Mouse (Mus musculus) cerebellum, postnatal 4 days (tissue): ENCODE measurements around the gene Olfr738.

Source experiments
- DNase-seq, 2 experiments: peaks; one replicate each; pipeline ENCODE4 v3.0.0; 2022; ENCODE audit warnings: low spot score in 2 of 2, mixed read lengths in 1 of 2

Gene Olfr738

DNA sequence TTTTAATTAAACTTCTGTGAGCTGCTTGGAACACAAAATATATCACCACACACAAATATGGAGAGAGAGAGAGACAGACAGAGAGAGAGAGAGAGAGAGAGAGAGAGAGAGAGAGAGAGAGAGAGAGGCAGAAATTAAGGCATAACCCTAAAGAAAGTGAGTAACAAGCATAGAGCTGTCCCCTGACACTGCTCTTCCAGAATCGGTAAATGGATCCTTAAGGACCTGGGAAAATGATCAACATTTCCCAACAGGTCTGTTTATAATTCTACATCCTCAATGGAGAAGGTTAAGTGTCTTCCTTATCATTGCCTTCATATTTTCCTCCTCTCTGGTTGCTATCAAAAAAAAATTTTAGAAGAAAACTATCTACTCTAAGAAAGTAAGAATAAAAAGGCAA is at the start of gene Olfr738:
Gene Olfr738 (plus strand): TSS at position 301 of the 400 bp plus-strand sequence.
- DNase-seq = no peak

DNA sequence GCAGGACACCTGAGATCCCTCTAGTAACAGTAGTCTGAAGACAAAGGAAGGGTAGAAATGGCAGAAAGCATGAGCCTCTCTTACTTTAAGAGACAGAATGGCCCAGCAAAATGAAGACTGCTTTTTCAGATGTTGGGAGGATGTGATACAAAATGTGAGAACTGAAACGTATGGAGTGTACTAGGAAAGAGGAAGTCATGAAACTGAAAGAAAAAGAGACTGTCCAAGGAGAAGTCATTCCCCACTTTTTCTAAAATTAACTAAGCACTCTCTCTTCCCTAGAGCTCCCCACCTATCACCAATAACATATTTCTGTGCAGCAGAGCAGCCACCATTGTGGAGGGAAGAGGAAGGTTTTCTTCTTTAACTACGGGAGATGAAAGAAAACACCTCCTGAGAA is 49.8 kb upstream of the Olfr738 start, which contains the start of gene Tlr11:
Gene Tlr11 (plus strand): TSS at position 322 of the 400 bp plus-strand sequence.
- no peak for DNase-seq

DNA sequence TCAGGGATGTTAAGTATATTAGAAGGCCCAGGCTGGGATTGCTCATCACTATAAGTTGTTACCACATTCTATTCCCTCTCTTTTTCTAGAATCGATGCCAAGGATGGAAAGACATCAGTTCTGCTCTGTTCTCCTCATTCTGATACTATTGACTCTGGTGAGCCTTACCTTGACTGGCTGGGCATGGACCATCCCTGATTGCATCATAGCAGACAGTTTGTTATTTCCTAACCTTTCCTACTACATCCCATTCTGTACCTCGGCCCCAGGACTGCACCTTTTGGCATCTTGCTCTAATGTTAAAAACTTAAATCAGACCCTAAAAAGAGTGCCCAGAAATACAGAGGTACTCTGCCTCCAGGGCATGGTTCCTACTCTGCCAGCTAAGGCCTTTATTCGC is 46.9 kb upstream of the Olfr738 start:
- DNase-seq = no peak

DNA sequence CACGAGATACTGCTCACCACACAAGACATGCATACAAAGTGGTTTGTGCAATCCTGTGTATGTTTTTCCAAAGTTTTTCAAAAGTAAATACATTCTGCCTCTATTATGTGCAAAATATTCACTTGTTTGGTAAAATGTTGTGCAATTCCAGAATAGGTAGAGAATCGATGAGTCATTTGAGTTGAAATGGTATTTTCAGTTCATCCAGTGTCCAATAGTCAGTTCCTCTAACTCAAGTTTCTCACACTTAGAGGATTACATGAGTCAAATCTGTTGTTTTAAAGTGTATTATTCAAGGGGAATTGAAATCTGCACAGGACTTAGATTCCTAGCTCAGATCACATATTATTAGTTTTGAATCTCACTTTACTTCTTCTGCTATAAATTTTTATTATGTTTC is 43.8 kb upstream of the Olfr738 start:
- DNase-seq = no peak

DNA sequence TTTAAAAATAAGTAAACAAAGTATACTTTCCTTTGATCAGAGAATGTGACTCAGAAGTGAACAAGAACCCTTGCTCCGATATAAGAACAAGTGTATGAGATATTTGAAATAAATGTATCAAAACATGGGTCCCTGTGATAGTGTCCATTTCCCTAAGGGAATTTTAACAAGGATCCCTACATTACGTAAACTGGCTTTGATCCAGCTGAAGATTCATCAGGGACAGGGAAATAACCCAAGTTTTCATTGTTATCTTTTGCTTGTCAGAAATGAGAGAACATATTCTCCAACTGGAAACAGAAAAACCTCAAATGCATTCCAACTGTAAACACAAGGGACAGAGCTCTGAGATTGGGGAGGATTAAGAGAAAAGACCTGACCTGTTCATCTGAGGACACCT is 26.5 kb upstream of the Olfr738 start, which contains the start of gene Olfr736:
Gene Olfr736 (plus strand): TSS at position 301 of the 400 bp plus-strand sequence.
- no peak for DNase-seq

DNA sequence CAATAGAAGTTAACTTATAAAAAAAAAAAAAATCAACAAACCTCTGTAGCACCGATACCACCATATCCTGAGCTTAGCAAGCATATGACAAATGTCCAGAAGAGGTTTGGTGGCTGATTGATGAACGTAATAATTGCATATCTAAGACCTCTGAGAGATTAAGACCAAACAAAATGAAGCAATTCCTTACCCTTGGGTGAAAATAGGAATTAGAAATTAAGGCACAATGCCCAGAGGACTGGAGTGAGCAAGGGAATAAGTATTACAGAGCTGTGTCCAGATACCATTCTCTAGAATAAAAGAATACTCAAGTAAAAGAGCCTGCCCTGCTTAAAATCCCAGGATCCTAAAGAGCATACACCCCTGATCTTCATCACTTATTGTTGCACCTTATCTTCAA is 11.0 kb downstream of the Olfr738 start, which contains the start of gene Olfr739:
Gene Olfr739 (plus strand): TSS at position 301 of the 400 bp plus-strand sequence.
- no peak for DNase-seq

DNA sequence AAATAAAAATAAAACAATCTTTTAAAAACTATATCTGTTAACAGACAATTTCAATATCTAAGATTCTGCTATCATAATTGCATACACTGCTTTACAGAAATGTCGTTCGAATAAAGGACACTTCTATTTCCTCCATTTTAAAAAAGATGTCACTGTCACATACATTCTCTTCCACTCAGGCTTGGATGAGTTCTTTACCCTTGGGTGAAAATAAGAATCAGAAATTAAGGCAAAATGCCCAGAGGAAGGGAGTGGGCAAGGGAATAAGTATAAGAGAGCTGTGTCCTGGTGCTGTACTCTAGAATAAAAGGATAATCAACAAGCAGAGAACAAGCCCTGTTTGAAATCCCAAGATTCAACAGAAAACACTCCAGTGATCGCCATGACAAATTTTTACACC is 37.9 kb downstream of the Olfr738 start, which contains the start of gene Olfr740:
Gene Olfr740 (plus strand): TSS at position 301 of the 400 bp plus-strand sequence.
- no peak for DNase-seq
